Mouse (Mus musculus) frontal cortex, postnatal 10 days (tissue): ENCODE data around the gene Tsc22d2.
"Not testable (repeated sequence)": the region's sequence is repeated elsewhere in the genome, so short reads cannot be mapped to it uniquely, and the experiment has no call there.

Experiments
- DNase-seq, 2 experiments: peaks; one replicate each; pipeline ENCODE4 v3.0.0; 2022; ENCODE audit warnings: low spot score in 2 of 2, mixed read lengths in 1 of 2

The Tsc22d2 gene

GRCm38 (mm10) chr3:58428861-58429260, 14.3 kb downstream of the Tsc22d2 start:
- no peak for DNase-seq

- no peak for DNase-seq
Measured at GRCm38 (mm10) chr3:58434414-58434813, 19.9 kb downstream of the Tsc22d2 start.

- no peak for DNase-seq
Measured at GRCm38 (mm10) chr3:58448230-58448629, 33.7 kb downstream of the Tsc22d2 start.

- DNase-seq: no peak
Measured at GRCm38 (mm10) chr3:58449487-58449886, 35.0 kb downstream of the Tsc22d2 start.

- no peak for DNase-seq
Measured at GRCm38 (mm10) chr3:58454414-58455205, 40.1 kb downstream of the Tsc22d2 start.

GRCm38 (mm10) chr3:58455255-58455654, 40.7 kb downstream of the Tsc22d2 start:
- no peak for DNase-seq

GRCm38 (mm10) chr3:58469655-58470437, 55.3 kb downstream of the Tsc22d2 start:
- no peak for DNase-seq

- not testable (repeated sequence) for DNase-seq
Measured at GRCm38 (mm10) chr3:58475298-58475697, 60.8 kb downstream of the Tsc22d2 start.

GRCm38 (mm10) chr3:58478755-58479455, 64.4 kb downstream of the Tsc22d2 start:
- DNase-seq: no peak

GRCm38 (mm10) chr3:58485883-58486282, 71.4 kb downstream of the Tsc22d2 start:
- DNase-seq: no peak

GRCm38 (mm10) chr3:58487121-58487520, 72.6 kb downstream of the Tsc22d2 start:
- no peak for DNase-seq

- DNase-seq: no peak
Measured at GRCm38 (mm10) chr3:58487999-58488775, 73.7 kb downstream of the Tsc22d2 start.

GRCm38 (mm10) chr3:58490787-58491186, 76.3 kb downstream of the Tsc22d2 start:
- DNase-seq: peak in 1 of 2 experiments; percentile 26

GRCm38 (mm10) chr3:58493621-58494020, 79.1 kb downstream of the Tsc22d2 start:
- DNase-seq: peak in 1 of 2 experiments; percentile 13

- no peak for DNase-seq
Measured at GRCm38 (mm10) chr3:58501961-58502360, 87.4 kb downstream of the Tsc22d2 start.

- no peak for DNase-seq
Measured at GRCm38 (mm10) chr3:58503720-58504333, 89.3 kb downstream of the Tsc22d2 start.

- no peak for DNase-seq
Measured at GRCm38 (mm10) chr3:58504676-58505075, 90.2 kb downstream of the Tsc22d2 start.

GRCm38 (mm10) chr3:58508020-58508750, 93.7 kb downstream of the Tsc22d2 start:
- no peak for DNase-seq

- DNase-seq: no peak
Measured at GRCm38 (mm10) chr3:58511581-58511980, 97.1 kb downstream of the Tsc22d2 start.

- no peak for DNase-seq
Measured at GRCm38 (mm10) chr3:58512740-58513139, 98.2 kb downstream of the Tsc22d2 start.
